Mouse (Mus musculus): ENCODE results near the gene Cmtr1.
"Not testable (repeated sequence)": the region's sequence is repeated elsewhere in the genome, so short reads cannot be mapped to it uniquely, and the experiment has no call there.

Cmtr1 gene

DNA sequence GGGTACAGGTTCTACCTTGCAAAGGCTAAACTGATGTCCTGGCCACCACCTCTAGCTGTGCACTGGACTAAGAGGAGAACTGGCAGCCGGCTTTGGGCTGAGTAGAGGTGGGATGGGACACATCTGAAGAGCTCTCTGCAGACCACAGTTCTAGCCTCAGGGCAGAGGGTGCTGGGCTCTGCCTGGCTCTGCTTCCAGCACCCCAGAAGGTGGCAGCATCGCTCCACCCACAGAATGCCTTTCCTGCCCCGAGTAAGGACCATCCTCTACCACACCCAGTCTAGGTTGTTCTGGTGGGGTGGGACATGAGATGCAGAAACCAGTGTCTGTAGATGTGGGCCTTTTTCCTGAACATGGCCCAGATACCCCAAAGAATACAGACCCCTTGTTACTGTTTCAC, 44.4 kb downstream of the Cmtr1 start:
- in situ Hi-C loops (cut with MboI, MseI) = loop anchor here (5.0 kb wide), 1 partner anchor 88 kb away; no protein-coding TSS in a partner anchor

DNA sequence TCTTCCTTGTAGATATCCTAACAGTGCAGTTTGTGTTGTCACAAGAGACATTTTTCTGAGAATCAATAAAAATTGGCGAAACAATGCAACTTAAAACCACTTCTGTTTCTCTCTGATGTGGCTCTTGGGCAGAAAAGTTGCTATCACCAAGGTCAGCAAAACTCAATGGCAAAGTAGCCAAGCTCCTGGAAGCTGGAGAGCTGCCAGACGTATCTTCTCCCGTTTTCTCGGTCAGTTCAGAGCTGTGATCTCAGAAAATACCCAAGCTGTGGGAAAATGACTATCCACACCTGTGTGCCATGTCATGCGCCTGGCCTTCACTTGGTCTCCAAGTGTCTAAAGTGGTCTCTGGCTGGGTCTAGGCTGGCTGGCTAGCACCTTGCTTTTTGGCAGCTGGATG, 45.5 kb downstream of the Cmtr1 start:
- in situ Hi-C loops (cut with MboI, MseI) = no loop called here

DNA sequence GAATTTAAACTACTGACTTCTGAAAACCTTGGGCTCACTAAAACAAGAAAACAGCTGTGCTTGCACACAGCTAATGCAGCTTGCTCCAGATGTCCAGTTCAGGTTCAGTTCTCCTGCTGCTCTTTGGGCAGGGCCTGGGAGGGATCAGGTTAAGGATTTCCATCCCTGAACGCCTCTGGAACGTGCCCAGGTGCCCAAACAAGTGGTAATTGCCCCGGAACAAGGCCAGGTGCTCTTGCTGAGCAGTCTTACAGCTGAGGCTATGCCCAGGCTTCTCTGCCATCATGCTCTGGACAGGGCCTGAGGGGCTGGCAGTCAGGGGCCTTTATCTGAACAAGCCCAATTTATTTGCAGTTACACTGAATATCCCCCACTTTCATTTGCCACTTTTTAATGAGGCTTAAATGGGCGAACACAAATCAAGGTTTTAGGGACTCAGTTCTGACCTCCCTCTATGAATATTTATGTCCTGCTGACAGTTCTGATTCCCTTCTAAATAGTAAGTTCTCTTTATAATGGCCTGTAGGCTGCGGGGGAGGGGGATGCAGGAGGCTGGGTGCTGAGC, 46.7 kb downstream of the Cmtr1 start:
- in situ Hi-C loops (cut with MboI, MseI) = no loop called here

DNA sequence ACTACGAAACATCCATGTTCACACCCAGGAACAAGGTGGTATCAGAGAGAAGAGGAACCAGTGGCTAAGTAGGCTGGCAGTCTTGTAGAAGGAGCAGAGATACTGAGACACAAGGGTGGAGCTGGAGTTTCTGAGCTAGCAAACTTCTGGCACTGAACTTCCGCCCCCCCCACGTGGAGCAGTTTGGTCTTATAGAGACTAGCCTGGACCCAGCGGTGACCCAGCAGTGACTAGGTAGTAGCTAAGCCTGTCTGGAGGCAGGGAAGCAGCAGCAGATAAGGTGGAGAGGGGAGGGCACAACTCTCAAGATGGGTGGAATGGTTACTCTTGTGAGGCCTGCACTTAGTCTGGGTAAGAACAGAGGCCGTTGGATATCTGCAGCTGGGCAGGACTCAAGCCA, 48.4 kb downstream of the Cmtr1 start:
- in situ Hi-C loops (cut with MboI, MseI) = no loop called here

DNA sequence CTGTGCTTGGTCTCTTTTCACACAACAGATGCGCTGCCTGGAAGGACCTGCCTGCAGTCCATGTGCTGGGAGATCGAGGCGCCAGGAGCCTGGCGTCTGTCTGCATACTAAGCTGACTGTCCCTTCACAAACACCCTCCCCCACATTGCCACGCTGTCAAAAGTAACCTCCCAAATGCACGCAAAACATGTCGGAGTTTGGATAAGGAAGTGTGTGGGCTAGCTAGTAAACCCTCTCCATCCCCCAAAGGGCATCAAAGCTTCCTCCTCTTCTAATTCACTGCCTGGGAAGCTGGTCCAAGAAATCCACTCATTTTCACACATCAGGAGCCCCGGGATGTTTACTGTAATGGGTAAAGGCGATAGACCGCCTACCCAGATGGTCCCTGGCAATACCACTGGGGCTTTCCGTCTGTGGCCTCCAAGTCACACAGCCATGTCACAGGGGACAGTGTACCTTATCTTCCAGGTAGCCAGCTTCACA, 50.2 kb downstream of the Cmtr1 start:
- in situ Hi-C loops (cut with MboI, MseI) = no loop called here

DNA sequence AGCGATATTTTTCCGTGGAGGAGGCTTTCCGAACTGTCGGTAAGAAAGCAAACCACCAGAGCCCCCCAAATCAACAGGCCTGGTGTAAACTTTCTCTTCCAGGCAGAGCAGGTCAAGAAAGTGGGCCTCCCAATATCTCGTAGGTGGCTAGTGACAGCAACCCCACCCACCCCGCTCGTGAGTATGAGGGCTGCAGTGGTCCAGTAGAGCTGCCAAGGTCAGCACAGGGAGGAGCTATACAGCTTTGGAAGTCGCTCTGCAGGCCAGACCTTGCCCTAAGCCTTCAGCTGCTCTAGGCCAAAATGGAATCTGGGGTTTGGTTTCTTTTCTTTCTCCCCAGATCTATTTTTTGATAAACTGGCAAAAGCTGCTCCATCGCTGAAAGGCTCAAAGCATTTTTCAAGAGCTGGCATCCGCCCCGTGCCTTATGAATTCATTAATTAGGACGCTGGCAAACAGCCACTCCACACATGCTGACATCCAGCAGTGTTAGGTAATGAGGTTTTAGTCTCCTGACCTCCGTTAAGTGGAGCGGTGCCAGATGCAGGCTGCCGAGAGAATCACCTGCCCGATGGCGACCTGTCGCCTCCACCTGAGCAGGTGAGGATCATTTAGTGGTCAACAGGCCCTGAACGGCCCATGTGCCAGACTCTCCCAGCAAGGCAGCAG, 50.8 kb downstream of the Cmtr1 start:
- in situ Hi-C loops (cut with MboI, MseI) = no loop called here

DNA sequence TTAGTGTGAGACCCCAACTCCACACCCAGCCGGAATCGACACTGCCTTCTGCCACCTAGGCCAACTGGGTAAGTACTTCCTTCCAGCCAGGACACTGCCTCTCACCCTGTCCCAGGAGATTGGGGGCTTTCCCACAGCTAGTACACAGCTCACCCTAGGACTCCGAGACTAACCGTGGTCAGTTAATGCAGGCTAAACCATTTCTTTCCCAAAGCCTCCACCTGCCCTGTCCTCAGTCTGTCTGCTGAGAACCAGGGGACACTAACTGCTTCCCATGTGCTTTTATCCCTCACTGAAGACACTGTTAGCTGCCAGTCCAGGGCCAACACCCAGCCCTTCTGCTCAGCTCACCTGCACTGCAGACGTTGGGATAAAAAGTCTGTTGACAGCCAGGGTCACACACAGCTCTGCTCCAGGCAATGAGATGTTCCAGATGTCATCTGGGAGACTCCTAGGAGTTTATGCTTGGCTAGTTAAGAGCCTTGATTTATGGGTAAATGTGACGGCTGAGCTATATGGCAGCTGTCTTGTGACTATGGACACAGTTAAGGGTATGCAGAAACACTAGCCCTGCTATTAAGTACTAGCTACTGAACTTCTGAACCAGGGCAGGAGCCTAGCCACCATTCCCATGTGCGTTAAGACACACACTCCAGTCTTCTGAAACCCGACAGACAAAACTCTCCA, 51.5 kb downstream of the Cmtr1 start:
- in situ Hi-C loops (cut with MboI, MseI) = no loop called here

DNA sequence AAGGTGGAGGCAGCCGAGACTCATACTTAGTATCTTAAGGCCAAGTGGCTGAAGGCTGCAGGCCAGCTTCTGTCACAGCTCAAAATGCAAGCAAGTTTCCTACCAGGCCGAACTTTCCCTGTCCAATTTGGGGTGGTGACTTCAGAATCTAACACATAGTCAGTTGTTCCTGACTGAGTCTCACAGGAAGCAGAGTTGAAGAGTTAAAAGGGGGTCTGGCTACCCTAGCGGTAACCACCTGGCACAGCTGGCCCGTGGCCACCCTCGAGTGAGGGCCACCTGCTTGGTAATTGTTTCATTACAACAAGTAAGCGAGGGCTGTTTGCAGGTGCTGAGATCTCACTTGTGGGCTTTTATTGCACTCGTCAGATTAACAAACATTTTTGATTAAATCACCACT, 52.2 kb downstream of the Cmtr1 start:
- in situ Hi-C loops (cut with MboI, MseI) = no loop called here

DNA sequence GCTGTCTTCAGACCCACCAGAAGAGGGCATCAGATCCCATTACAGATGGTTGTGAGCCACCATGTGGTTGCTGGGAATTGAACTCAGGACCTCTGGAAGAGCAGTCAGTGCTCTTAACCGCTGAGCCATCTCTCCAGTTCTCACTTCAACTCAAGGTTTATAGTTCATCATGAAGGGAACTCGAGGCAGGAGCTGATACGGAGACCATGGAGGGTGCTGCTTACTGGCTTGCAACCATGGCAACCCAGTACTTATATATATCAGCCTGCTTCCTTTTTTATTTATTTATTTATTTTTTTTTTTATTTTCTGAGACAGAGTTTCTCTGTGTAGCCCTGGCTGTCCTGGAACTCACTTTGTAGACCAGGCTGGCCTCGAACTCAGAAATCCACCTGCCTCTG, 53.3 kb downstream of the Cmtr1 start:
- in situ Hi-C loops (cut with MboI, MseI) = not testable (repeated sequence)

DNA sequence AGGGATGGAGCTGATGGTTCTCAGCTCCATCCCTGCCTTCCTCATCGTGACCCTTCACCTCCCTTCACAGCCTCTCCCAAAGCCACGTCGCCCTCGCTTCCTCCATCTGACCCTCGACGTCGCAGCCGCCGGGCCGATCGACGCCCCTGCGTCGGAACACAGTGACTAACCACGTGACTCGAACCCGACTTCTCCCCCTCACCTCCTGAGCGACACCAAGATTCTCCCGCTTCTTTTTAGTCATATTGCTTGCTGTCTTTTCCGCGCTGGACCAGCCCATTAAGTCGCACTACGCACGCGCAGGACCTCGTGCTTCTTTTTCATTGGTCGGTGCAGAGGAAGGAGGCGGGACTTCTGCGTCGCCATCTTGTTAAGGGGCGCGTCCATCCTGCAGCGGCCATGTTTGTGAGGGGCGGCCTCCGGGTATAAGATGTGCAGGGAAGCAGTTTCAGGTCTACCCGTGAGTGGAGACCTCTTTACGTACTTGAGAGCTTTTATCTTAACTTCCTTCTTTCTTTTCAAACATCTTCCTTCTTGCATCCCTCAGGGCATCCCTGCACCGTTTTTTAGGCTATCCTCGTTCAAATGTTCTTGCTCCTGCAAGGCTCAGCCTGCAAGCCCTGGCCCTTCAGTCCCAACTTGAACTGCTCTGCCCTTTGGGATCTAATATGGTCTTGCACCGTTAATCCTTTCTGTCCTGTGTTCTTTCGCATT, 56.5 kb downstream of the Cmtr1 start, which contains the start of gene Ccdc167:
Gene Ccdc167 (minus strand): TSS at position 313 of the 714 bp plus-strand sequence.
- in situ Hi-C loops (cut with MboI, MseI) = no loop called here

DNA sequence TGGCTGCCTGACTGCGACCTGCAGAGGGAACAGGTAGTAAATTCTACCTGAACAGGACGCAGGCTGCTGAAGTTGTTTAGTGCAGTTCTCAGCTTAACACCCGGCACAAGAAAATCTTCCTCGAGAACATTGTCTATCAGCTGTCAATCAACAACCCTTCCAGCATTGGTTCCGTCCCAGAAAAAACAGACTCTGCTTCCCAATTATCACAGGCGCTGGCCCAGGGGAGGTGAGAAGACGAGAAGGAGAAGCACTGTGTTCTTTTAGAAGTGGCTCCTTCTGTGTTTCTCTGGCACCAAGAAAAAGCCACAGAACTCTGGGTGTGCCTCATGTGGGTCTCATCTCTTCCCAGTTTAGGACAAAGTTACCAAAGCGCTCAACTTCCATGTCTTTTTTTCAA, 58.3 kb downstream of the Cmtr1 start:
- in situ Hi-C loops (cut with MboI, MseI) = no loop called here

DNA sequence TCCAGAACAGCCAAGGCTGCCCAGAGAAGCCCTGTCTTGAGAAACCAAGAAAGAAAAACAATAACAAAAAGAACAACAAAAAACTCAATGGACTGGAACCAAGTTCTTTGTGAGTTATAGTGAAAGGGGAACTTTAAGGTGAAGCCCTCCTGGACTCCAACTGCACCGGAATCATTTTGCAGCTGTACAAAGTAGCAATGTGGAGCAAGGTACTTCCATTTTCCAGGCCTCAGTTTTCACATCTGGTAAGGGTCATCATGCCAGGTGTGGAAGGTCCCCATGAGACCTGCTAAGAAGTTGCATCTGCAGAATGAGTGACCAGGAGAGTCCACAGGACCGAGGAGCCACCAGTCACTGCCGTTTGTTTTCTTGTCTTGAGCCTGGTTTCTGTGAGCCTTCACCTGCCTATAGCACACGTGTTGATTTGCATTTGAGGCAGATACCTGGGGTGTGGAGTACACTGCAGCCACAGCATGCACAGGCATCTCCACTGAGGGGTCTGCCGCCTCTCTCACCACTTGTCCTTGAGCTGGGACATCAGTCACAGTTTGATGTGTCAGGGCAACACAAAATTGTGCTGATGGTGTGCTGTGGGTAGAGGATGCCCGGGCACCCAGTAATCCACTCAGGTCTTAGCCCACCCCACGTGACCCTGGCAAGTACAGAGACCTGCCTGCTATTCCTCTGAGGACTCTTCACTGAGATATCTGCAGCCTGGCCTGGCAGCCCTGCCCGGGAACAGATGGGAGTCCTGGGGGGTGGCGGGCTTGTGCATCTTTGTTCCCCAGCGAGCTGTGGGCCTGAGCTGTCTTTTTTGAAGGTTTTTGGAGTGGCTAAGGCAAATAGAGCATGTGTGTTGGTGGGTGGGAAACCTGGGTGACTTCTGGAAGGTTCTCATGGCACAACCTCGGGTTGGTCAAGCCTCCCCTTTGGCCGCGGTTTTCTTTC, 59.5 kb downstream of the Cmtr1 start:
- in situ Hi-C loops (cut with MboI, MseI) = no loop called here

DNA sequence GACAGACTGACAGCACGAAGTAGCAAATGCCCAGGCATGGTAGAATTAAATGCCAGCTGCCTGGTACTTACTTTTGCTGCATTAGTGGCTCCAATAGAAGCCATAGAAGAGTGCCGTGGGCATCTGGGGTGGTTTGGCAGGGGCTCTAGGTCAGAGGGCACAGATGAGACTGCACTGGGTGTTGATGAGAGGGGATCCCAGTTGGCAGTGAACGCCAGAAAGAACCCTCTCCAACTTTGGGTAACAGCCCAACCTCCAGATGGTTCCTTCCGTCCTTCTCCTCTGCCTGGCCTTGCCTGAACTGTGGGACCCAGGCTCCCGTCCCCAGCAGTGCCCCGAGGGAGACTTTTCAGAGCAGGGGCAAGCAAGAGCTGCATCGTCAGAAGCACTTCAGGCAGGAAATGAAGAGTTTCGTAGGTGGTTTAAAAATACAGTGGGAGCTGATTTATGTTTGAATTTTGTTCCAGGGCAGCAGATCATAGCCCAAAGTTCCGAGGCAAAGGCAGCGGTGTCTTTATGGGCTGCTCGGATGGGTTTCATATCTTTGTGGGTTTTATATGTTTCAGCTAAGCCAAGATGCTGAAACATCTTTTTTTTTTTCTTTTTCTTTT, 60.5 kb downstream of the Cmtr1 start:
- in situ Hi-C loops (cut with MboI, MseI) = no loop called here

DNA sequence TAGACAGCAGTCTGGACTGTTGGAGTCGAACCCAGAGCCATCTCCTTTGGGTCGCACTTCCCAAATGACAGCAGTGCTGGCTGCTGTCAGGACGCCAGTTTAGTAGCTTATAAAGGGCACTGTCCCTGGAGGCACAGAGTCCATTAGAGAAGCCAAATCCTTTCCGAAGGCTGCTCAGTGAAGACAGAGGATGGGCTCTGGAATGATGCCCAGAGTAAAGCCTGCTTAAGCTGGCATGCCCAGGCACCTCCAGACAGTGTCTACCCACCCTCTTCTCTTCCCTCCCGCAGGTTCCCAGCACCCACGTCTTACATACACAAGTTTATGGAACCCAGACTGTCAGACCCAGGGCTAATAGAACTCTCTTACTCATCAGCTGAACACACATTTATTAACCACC, 64.2 kb downstream of the Cmtr1 start:
- in situ Hi-C loops (cut with MboI, MseI) = no loop called here

DNA sequence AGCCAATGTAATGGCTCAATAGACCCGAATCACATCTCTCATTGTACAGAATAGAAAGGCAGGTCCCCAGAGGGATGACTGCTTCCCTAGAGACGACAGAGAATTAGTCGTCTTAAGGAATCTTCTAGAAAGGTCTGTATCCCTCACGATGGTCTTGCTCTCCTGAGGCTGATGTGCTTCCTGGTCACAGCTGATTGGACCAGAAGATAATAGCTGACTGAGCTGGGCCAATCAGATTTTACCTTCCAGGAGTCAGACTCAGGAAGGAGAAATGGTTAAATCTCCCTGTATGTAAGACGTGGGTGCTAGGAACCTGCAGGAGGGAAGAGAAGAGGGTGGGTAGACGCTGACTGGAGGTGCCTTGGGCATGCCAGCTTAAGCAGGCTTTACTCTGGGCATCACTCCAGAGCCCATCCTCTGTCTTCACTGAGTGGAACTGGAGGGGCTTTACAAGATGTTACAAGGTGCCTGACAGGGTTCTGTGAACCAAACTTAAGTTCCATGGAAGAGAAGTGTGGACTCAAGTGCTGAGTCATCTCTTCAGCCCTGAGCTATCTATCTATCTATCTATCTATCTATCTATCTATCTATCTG, 64.7 kb downstream of the Cmtr1 start:
- in situ Hi-C loops (cut with MboI, MseI) = no loop called here

DNA sequence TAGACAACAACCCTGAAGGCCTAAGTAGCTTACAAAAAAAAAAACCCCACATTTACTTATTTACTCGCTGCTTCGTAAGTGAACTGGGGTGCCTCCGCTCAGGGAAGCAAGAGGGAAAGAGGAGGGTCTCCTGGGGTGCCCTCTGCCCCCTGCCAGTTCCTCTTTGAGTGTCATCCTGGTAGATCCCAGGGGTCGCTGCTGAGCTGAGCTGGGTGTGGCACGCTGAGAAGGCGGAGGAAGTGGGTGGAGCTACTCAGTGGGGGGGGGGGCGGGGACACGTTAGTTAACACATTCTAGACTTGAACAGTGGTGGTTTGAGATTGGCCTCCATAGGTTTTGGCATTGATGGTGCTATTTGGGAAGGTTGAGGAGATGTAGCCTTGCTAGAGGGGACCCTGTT, 67.7 kb downstream of the Cmtr1 start:
- in situ Hi-C loops (cut with MboI, MseI) = no loop called here

DNA sequence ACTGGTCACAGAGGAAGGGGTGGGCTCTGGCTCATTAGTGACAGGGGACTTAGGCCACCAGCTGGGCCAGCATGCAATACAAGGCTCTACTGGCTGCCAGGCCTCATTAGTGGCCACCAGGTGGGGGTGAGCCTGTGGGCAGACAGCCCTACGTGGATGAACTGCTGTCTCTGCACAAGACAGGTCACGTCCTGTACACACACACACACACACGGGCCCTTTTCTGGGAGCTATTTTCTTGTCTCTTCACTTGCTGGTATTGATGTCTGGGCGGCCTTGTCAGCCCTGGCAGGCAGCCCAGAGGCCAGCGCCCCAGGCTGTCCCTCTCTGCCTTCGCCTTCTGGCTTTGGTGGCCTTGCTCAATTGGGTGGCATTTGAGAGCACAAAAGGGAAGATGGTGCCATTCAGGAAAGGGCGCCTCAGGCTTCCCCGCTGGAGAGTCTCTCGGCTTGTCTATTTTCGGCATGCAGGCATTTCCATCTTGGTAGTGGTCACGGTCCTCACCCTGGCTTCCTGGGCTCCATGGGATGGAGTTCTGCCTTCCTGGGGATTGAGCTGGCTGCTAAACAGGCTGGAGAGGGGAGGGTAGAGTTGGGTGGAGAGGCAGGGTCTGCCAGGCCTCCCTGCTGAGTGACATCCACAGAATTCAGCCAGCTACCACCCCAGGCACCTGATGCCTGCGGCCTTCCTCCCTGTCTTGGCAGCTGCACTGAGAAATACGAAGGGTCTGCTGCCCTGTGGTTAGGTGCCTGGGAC, 70.3 kb downstream of the Cmtr1 start:
- in situ Hi-C loops (cut with MboI, MseI) = no loop called here

DNA sequence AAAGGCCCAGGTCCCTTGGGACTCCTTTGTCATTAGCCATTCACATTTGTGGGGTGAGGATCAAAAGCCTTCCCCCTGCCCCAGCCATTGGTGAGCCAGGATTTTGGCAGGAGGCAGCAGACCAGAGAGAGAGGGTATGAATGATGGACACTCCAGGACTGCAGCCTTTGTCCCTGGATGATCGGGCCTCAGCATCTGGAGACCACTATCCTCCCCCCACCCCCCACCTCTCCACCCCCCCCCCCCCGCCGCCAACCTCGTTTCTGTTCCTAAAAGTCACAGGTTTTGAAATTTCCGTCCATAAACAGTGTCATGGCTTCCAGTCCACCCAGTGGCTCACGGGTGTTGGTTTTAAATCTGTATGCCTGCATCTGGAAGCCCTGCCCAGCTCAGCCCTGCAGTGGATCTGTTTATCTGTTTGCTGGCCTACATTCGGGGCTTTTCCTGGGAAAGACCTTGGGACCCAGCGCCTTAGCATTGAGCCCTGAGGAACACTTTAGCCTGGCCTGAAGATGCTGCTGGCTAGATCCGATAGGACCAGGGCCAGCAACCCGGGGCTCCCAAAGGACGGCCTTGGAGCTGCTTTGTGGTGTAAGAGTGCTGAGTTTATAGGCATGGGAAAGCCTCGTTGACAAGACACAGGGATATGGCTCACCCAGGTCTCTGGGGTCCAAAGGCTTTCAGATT, 71.0 kb downstream of the Cmtr1 start:
- in situ Hi-C loops (cut with MboI, MseI) = no loop called here

DNA sequence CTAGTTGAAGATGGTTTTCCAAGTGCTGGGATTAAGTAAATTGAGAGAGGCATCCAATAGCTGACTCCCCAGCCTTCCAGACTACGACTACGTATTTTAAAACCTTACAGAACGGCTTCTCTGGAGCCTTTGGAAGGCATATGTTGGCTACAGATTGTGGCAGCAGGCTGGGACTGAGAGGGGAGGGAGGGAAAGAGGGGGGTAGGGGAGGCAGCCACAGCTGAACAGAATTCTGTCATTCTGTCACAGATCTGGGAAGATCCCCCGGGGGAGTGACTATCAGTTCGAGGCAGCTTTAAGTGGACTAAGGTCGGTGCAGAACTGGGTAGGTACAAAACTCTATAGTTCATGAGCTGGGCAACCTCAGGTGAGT, 71.5 kb downstream of the Cmtr1 start:
- in situ Hi-C loops (cut with MboI, MseI) = no loop called here

Data from T-helper 2 cell (primary cell).